Mouse (Mus musculus) ES-E14 (cell line): Measurements from ENCODE around the gene Jade2. TPM values are rescaled to one million over a fixed set of nuclear protein-coding genes. Genes with fewer than 3 reads are reported as not detected.
A peak's percentile ranks its signal among the peaks of the same experiment; 100 is the strongest.

Experiments
- DNase-seq: peaks from one replicate; pipeline ENCODE4 v3.0.0-alpha.2; 2013; ENCODE audit warnings: low read depth, low spot score
- H3K27ac ChIP-seq: 2 replicates; pipeline ENCODE4 v1.5.1; 2012; ENCODE audit warnings: low read depth, mild to moderate bottlenecking, low read length, moderate library complexity, mixed read lengths; ENCODE audit not compliant: poor library complexity, insufficient read depth, severe bottlenecking
- H3K36me3 ChIP-seq: 2 replicates; pipeline ENCODE4 v1.6.1; 2012; ENCODE audit warnings: mild to moderate bottlenecking, low read length, moderate library complexity, mixed read lengths; ENCODE audit not compliant: control insufficient read depth, poor library complexity, insufficient read depth, severe bottlenecking
- H3K4me1 ChIP-seq, 2 experiments: fragments of 150-350 bp in 1 of 2; sonication (generic) in 1 of 2; 2 replicates each; pipeline ENCODE4 v1.6.1; 2012; ENCODE audit warnings: low read length in 2 of 2, mild to moderate bottlenecking in 1 of 2, mixed read lengths in 1 of 2; ENCODE audit not compliant: control insufficient read depth in 2 of 2, insufficient read depth in 2 of 2, poor library complexity in 1 of 2
- H3K4me3 ChIP-seq, 2 experiments: fragments of 150-350 bp in 1 of 2; sonication (generic) in 1 of 2; 2 replicates each; pipeline ENCODE4 v1.5.1; 2012; ENCODE audit warnings: low read length in 2 of 2, low read depth in 1 of 2, mild to moderate bottlenecking in 1 of 2, mixed read lengths in 1 of 2; ENCODE audit not compliant: insufficient read depth in 1 of 2, poor library complexity in 1 of 2, severe bottlenecking in 1 of 2
- H3K9ac ChIP-seq: 2 replicates; pipeline ENCODE4 v1.6.1; 2012; ENCODE audit warnings: low read depth, mild to moderate bottlenecking, low read length, mixed read lengths; ENCODE audit not compliant: poor library complexity, insufficient read depth, severe bottlenecking
- H3K9me3 ChIP-seq: fragments of 150-350 bp; sonication (generic); 2 replicates; pipeline ENCODE4 v1.6.1; 2012; ENCODE audit warnings: low read depth, mild to moderate bottlenecking, low read length; ENCODE audit not compliant: control insufficient read depth, insufficient read depth
- CHD2 ChIP-seq: IDR thresholded peaks from 2 replicates; pipeline ENCODE4 v1.6.1; 2014; ENCODE audit warnings: mild to moderate bottlenecking, low read depth, low read length, inconsistent platforms
- HCFC1 ChIP-seq: IDR thresholded peaks from 2 replicates; pipeline ENCODE4 v1.6.1; 2012; ENCODE audit warnings: low read length, inconsistent platforms, borderline replicate concordance; ENCODE audit not compliant: insufficient read depth
- MAFK ChIP-seq: IDR thresholded peaks from 2 replicates; pipeline ENCODE4 v1.6.1; 2014; ENCODE audit warnings: mild to moderate bottlenecking, low read depth, low read length, inconsistent platforms; ENCODE audit not compliant: insufficient read depth
- ZC3H11A ChIP-seq: IDR thresholded peaks from 2 replicates; pipeline ENCODE4 v1.6.1; 2012; ENCODE audit warnings: low read depth, mild to moderate bottlenecking, inconsistent platforms, low read length, borderline replicate concordance
- ZNF384 ChIP-seq: IDR thresholded peaks from 2 replicates; pipeline ENCODE4 v1.6.1; 2012; ENCODE audit warnings: low read depth, low read length, inconsistent platforms
- in situ Hi-C, 2 experiments: fragments of 600-800 bp; cut with MboI; formaldehyde crosslinking; loops; one replicate each; pipeline ENCODE4 v1.15.1; 2025; ENCODE audit warnings: low sequenced_read_pairs in 2 of 2, inconsistent platforms in 1 of 2; ENCODE audit not compliant: unreplicated experiment in 2 of 2
- total RNA-seq: library from RNA; depleted of rRNA; stranded (reverse); fragments of 300-350 nt; gene quantifications from 2 replicates; pipeline ENCODE4 v1.2.3, GENCODE M21; 2012; rRNA removed

The Jade2 gene
- total RNA-seq, result 11.5 and 11.8 TPM in 2 replicates

DNA sequence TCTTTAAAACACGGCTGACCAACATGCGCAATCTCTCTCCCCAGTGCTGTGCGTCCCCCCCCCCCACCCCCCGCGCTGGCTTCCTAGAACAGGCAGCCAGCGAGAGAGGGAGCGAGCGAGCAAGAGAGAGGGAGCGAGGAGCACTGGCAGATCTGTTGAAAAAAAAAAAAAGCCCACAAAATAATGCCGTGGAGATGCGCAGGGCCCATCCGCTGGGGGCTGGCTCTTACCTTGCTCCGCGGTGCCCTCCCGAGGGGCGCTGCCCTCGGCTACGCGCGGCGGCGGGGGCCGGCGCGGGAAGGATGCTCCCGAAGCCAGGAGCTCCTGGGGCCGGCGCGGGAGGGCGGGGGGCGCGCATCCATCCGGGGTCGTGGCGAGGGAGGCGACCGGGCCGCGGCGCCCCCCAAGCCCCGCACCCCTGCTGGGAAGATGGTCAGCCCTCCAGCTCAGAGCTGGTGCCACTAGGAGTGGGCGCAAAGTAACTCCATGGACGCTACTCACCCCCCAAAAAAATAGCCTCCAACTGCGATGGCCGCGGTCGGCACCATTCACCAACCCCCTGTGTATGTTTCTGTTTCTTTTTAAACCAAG lies at the start of gene Jade2:
Gene Jade2 (minus strand): TSS at position 573 of the 591 bp plus-strand sequence.
- Histone ChIP-seq H3K9ac (peak within 1 kb of the TSS; percentile 83), H3K27ac (peak within 1 kb of the TSS; percentile 94), H3K4me1 (peaks cover 1 to 13% of the 10 kb centered on the region in 2 experiments; a peak in 2 of 4 replicates), H3K9me3 (no peaks in the 10 kb centered on the region), H3K36me3 (no peaks in the 10 kb centered on the region), H3K4me3 (peak within 1 kb of the TSS; percentile 75 to 90)
- no peak for DNase-seq
- in situ Hi-C loops, result no loop called here
- TF ChIP-seq MAFK (no peak), ZNF384 (peak; percentile 73)

DNA sequence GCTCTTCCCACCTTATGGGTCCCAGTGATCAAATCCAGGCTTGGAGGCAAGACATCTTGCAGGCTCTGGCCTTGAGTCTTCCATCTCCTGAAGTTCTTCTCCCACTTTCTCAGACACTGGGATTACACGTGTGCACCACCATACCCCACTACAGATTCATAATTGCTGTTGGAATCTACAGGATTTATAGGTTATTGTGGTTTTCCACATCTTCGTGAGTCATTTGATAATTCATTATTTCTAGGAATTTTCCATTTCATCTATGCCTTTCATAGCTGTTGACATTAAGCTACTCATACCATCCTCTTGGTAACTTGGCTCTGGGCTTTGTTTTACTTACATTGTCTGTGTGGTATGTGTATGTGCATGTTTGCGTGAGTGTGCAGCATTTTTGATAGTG lies 46.8 kb upstream of the Jade2 start:
- TF ChIP-seq HCFC1 (no peak), MAFK (no peak), CHD2 (no peak), ZNF384 (no peak), ZC3H11A (no peak)
- Histone ChIP-seq H3K4me1 (peaks cover 0 to under 1% of the 10 kb centered on the region in 2 experiments; a peak in 2 of 4 replicates), H3K9ac (no peak overlapping the region), H3K36me3 (no peaks in the 10 kb centered on the region), H3K27ac (no peak overlapping the region), H3K4me3 (no peak overlapping the region), H3K9me3 (no peaks in the 10 kb centered on the region)
- in situ Hi-C loops, result no loop called here
- DNase-seq, result no peak

DNA sequence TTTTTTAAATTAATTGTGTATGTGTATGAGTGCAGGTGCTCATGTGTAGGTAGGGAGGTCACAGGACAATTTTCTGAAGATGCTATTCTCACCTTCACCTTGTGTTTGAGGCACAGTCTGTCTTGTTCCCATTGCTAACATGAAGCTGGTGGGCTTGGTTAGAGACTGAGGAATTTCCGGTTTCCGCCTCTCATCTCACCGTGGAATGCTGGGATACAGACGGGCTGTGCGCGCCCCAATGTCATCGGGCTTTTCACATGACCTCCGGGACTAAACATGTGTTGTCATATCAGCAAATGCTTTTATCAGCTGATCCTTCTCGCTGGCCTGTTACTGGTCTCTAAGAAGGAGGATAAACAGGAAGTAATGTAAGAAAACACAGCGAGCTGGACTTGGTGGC lies 42.2 kb upstream of the Jade2 start:
- H3K9me3 ChIP-seq, result no peaks in the 10 kb centered on the region
- in situ Hi-C loops, result no loop called here
- DNase-seq, result no peak
- TF ChIP-seq HCFC1, result no peak
- TF ChIP-seq MAFK, result no peak
- TF ChIP-seq ZNF384, result no peak
- TF ChIP-seq ZC3H11A, result no peak
- no peak for TF ChIP-seq CHD2
- no peak overlapping the region for H3K9ac ChIP-seq
- H3K4me3 ChIP-seq, result peak overlapping the region; percentile 7 to 21; a peak in 3 of 4 replicates
- H3K4me1 ChIP-seq, result peaks cover 2 to 7% of the 10 kb centered on the region in 2 experiments; a peak in 3 of 4 replicates
- H3K36me3 ChIP-seq, result no peaks in the 10 kb centered on the region
- H3K27ac ChIP-seq, result no peak overlapping the region

DNA sequence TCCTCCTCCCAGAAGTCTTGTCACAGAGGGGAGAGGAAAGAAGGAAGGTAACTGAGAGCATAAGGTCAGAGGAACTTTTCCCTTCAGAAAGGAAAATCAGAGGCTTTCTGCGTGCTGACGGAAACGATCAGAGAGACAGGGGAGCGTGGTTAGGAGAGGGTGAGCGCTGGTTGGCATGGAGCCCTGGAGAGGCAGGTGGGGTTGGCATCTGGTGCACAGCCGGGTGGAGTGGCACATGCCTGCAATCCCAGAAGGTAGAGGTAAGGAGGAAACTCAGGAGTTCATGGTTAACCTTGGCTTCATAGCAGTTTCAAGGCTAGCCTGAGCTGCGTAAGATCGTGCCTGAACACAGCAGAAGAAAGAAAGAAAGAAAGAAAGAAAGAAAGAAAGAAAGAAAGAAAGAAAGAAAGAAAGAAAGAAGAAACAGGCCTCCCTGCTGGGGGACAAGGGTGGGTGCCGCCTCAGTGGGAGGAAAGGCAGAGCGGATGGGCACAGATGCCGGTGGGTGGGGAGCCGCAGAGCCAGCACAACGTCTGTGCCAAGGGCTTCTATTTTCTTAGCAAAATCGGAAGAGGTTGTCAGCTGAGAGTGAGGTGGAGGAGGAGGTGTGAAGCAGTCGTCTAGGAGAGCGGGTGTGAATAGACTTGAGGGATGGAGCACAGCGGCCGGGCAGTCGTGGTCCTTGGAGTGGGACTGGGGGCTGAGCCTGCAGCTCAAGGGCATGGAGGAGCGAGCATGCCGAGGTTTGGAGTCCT lies 41.0 kb upstream of the Jade2 start:
- in situ Hi-C loops, result no loop called here
- TF ChIP-seq ZNF384, result no peak
- no peak for TF ChIP-seq CHD2
- no peak for TF ChIP-seq ZC3H11A
- TF ChIP-seq MAFK, result no peak
- TF ChIP-seq HCFC1, result no peak
- Histone ChIP-seq H3K36me3 (no peaks in the 10 kb centered on the region), H3K9me3 (no peaks in the 10 kb centered on the region), H3K4me1 (peaks cover 2 to 7% of the 10 kb centered on the region in 2 experiments; a peak in 3 of 4 replicates), H3K4me3 (peak overlapping the region in 1 of 2 experiments; percentile 39; a peak in 1 of 4 replicates), H3K27ac (no peak overlapping the region), H3K9ac (no peak overlapping the region)
- no peak for DNase-seq
